Mouse (Mus musculus) erythroblast, embryonic 14.5 days (primary cell): ENCODE results near the gene Dlg2.

Experiments used
- GATA1 ChIP-seq: IDR thresholded peaks from 2 replicates; pipeline ENCODE4 v1.6.1; 2012; ENCODE audit warnings: low read length, inconsistent platforms, mixed read lengths
- TAL1 ChIP-seq: IDR thresholded peaks from 3 replicates; pipeline ENCODE4 v1.6.1; 2012; ENCODE audit warnings: low read length, inconsistent platforms, mixed read lengths

DNA sequence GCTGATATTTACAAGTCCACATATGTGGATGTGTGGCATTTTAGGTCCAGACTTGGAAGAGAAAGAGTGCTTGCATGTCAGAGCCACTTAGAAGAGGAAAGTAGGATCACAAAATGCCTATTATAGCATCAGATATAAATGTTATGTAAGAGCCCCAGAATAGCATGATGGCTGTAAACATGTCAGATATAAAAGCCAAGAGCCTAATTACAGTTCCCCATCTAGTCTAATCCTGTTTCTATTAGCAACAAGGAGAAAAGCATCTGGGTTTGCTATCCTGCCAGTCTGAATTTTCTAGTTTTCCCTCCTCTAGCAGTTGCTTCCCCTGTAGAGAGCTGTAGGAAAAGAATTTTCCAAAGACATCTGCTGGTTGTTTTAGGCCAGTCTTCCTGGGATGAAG lies 217.6 kb downstream of the Dlg2 start:
- TF ChIP-seq TAL1 (no peak), GATA1 (no peak)
